Mouse (Mus musculus) heart, adult 2 months (tissue): ENCODE data around the gene Ncaph2.

ENCODE experiments used
- CTCF ChIP-seq: fragments of 200-600 bp; IDR thresholded peaks from 2 replicates; pipeline ENCODE4 v1.8.1; 2022; ENCODE audit warnings: antibody characterized with exemption, mild to moderate bottlenecking, moderate library complexity
- EP300 ChIP-seq: fragments of 200-500 bp; IDR thresholded peaks from 2 replicates; pipeline ENCODE4 v1.6.1; 2011; ENCODE audit warnings: low read depth, low read length, control low read depth; ENCODE audit not compliant: insufficient read depth
- POLR2A ChIP-seq: fragments of 200-500 bp; IDR thresholded peaks from 2 replicates; pipeline ENCODE4 v1.6.1; 2011; ENCODE audit warnings: mild to moderate bottlenecking, low read depth, low read length, control low read depth; ENCODE audit not compliant: insufficient read depth

- TF ChIP-seq EP300 (no peak), CTCF (no peak), POLR2A (no peak)
These were observed 853 bp downstream of the Ncaph2 start for GRCm38 (mm10) chr15:89356372-89356771.
